Mouse (Mus musculus) megakaryocyte, embryonic 14.5 days (primary cell): ENCODE measurements at regions not wholly inside any gene's neighbourhood (a gene's known extent, or its start where the extent isn't known, plus 50 kb on each side); places are given as distances from the start of the nearest gene placed in this dataset.

Experiments used
- FLI1 ChIP-seq: IDR thresholded peaks from 2 replicates; pipeline ENCODE4 v1.6.1; 2012; ENCODE audit warnings: low read length, inconsistent platforms, mixed read lengths
- GATA1 ChIP-seq: IDR thresholded peaks from 3 replicates; pipeline ENCODE4 v1.6.1; 2012; ENCODE audit warnings: mixed read lengths, low read length, inconsistent platforms, borderline replicate concordance

DNA sequence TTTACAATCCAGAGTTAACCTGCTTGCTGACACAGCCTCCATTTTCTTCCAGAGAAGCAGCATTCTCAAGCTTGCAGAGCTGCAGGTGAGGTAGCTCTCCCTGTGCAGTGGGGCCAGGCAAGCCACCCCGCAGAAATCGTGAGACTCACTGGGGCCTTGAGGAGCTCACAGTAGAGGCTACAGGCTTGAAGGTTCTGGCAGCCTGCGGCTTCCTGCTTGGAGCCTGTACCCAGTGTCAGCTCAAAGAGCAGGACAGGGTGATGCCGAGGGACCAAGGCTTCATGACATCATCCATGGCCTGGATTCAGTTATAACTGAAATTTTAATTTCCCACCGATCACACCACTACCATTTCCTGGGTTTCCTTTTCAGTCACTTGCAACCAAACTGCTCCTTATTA lies 417.5 kb downstream of the Ate1 start:
- TF ChIP-seq GATA1 (no peak), FLI1 (no peak)
